Mouse (Mus musculus) adrenal gland, adult 18-20 months (tissue): ENCODE results near the gene Arhgap25. TPM values are rescaled to one million over a fixed set of nuclear protein-coding genes. Genes with fewer than 3 reads are reported as not detected.
"Not testable (repeated sequence)": the region's sequence is repeated elsewhere in the genome, so short reads cannot be mapped to it uniquely, and the experiment has no call there.

ENCODE experiments used
- DNase-seq, 2 experiments: peaks; one replicate each; pipeline ENCODE4 v3.0.0; 2021 to 2022; ENCODE audit warnings: low spot score in 2 of 2
- total RNA-seq, 2 experiments: library from RNA; stranded (reverse); gene quantifications; 1 replicate in 1 of 2; 2 replicates in 1 of 2; pipeline ENCODE4 v1.2.3; 2021

Arhgap25 gene
- total RNA-seq, 2 experiments from 2014 or later, result 2.9 to 5.0 TPM

DNA sequence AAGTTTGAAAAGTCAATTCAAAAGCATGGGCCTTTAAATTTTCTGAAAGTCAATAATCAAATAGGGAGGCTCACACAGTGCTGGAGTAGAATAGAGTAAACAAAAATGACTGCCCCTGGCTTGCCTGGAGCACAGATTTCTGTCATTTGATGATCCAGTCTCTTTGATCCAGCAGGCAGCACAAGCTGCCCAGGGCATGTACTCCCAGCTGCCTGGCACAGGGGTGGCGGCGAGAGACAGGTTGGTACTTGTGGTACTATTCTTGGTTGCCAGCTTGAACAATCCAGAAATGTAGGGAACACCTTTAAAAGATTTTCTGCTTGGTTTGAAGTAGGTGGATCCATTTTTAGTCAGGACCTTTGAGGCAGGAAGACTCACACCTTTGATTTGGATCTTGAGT is 23.3 kb downstream of the Arhgap25 start:
- no peak for DNase-seq

DNA sequence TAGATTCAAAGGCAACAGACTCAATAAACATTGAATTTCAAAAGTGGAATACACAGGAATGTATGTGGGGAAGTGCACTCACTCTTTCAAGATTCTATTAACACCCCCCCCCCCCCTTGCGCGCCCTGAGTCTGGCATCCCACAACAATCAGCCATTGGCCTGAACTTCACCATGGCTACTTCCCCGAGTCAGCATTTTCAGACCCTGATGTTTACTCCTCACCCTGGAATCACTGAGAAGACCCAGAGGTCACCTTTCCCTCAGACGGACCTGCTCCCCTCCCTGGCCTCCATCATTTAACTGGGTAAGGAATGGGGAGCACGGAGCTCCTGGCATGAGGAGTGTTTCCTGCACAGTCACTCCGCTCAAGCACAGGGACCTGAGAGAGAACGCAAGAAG is 28.2 kb downstream of the Arhgap25 start:
- no peak for DNase-seq

DNA sequence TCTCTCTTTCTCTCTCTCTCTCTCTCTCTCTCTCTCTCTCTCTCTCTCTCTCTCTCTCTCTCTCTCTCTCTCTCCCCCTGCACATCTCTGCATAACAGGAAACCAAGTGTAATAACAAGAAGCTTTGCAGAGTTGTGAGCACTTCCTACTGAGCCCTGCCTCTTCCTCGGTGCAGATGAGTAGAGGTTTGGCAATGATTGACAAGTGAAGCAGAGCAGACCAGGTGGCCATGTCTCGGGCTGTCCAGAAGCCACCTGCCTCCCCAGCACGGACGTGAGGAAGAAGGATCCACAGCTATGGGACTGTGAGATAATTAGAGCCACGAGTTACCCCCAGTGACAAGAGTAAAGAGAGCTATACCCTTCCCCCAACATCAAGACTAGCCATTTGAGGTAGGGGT is 29.1 kb downstream of the Arhgap25 start:
- no peak for DNase-seq

DNA sequence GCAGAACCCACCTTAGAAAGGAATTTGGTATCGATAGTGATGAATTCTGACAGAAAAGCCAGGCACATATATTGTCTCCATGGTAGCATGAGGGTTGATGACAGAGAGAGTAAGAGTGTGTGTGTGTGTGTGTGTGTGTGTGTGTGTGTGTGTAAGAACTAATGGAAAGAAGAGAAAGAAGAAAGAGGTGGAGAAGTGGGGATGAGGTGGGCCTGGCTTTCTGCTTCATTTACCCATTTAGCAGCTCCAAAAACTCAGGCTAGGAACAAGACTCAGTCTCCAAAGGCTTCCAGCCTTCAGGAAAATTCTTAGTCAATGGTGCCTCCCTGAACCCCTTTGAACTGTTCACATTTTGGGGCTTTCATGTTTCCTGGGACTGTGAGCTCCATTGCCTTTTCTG is 29.5 kb downstream of the Arhgap25 start:
- no peak for DNase-seq

DNA sequence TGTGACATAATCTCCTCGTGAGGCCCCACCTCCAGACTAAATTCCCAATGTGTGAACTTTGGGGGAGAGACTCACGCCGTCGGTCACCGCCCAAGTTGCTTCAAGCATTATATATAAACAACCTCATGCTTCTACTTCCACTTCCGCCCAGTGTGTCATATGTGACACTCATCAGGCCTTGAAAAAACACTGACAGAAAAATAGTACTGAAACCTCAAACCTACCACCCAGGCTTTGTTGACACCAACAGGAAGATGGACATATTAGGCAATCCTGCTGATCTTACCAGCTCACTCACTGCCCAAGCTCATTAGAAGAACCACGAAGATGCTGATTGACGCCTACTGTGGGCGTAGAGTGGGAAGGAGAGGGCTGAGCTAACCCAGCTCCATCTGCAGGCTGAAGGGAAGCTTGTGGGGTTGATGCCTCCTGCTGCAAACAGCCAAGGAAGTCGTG is 30.2 kb downstream of the Arhgap25 start:
- no peak for DNase-seq

DNA sequence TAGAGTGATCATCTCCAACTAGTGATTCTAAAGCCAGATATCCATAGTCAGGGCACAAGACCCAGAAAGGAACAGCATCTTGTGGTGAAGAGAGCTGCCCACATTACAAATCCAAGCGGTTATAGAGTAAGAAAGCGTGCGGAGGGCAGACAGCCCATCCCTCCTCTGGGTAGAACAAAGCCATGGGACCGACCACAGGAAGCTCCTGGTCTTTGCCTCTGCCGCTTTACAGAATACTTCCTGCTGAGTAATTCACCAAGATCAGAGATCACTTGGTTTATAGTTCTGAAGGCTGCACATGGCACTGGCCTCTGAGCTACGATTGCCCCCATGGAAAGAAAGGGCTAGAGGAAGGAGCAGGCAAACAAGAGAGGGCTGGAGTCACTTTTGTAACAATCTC is 30.6 kb downstream of the Arhgap25 start:
- DNase-seq, result no peak

DNA sequence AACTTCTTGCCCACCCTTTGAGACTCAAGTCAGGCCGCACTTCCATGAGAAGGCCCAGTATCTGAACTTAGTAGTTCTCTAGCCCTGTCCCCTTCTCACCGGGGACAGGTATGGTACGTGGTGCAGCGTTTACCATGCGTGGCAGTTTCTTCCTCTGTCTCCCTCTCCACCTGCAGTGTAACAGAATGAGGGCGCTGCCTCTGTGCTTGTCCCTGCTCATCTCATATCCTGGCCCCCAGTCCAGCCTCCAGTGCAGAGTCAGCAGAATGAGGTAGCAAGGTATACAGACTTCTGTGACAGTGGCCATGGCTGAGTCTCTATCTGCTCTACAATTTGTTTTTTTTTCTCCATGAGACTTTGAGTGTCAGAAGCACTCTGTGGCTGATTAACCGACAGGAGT is 32.4 kb downstream of the Arhgap25 start:
- no peak for DNase-seq

DNA sequence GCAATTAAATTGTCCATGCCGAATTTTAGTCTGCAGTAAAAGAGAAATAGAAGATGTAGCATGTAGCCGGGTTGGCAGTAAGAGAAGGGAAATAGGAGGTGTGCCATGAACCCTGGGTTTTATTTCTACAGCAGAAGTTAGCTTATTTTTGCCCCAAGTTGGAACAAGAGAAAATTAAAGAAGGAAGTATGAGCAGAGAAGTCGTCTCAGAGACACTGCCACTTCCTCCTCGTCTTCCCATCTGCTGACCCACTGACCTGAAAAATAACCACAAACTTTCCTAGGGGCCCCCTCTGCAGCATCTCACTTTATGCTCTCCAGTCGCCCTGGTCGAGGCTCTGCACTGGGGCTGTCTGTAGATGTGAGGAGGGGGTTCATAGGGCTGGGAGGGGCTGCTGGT is 33.3 kb downstream of the Arhgap25 start:
- DNase-seq, result no peak

DNA sequence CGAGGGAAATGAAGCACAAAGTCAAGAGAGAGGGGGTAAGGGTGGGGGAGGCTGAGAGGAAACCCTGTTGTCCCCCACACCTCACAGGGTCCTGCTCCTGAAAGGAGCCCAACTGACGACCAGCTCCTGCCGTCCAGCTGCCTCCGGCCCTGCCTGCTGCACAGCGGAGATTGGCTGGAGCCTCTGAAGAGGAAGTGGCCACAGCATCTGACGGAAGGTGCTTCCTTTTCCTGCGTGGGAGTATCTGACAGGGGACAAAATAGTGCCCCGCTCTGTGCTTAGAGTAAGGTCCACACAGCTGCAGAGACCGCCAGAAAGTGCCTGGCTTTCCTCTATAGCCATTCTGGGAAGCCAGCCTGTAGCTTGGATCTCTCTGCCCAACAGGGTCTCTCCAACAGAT is 36.9 kb downstream of the Arhgap25 start:
- peak in 1 of 2 experiments; percentile 46 for DNase-seq

DNA sequence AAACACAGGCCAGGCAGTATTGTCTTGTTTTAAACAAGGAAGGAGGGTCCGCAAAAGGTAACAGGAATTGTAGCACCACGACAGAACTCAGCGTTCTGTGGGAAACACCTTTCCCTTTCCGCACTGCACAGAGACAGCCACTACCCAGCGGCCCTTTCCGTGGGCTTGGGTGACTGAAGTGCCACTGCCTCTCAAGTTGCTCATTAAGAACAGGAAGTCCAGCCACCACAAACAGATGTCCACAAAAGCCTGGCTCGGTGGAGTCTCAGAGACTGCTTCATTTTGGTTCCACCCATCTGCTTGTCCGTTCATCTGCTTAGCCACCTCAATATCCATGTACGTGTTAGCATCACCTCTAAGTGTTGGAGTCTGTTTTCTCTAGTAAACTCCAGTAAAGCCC is 38.7 kb downstream of the Arhgap25 start:
- DNase-seq, result no peak

DNA sequence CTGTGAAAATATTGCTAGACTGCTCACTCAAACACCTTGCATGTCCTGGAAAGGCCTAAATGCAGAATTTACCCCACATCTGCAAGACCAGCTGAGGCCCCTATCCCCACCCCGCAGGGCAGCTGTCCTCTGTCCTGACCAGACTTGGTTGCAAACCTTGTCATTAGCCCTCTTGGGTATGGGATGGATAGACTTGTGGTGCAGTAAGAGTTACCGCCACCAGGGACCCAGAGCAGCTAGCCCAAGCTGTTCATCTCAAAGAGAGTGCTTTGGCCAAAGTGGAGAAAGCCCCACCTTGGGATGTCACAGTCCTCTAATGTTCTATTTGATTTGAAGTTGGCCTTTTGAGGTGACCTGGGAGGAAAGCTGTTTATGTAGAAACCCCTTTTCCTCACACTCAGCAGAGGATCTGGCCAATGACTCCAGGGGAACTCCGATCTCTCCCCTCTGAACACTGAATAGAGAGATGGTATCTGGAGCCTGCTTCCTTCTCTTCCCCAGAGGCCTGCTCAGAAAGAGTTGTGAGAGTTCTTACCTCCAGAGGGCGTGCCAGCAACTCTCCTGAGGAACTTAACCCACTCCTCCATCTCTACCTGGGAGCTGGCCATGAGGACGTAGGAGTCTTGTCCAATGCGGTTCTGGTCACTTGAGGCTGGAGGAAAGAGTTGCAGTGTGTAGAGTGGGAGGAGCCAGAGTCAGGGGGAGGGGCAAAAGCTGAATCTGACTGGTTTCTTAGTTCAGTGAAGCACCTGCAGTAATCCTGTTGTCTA is 45.2 kb downstream of the Arhgap25 start:
- DNase-seq, result no peak

DNA sequence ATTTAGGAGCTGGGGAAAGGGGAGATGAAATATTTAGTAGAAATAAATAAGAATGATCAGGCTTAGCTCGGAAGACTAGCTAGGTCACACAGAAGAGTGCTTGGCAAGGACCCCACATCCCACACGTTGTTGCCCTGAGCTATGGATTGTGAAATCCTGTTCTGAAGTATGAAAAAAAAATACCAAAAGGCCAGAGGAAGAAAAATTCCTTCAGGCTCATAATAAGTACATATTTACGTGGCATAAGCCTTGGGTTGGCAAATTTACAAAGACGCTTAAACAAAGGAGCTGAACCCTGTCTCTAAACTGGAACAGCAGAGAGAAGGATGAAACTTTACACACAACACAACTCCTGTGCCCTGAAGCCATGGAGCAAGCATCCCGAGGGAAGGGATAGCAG is 48.3 kb downstream of the Arhgap25 start:
- DNase-seq, result no peak

DNA sequence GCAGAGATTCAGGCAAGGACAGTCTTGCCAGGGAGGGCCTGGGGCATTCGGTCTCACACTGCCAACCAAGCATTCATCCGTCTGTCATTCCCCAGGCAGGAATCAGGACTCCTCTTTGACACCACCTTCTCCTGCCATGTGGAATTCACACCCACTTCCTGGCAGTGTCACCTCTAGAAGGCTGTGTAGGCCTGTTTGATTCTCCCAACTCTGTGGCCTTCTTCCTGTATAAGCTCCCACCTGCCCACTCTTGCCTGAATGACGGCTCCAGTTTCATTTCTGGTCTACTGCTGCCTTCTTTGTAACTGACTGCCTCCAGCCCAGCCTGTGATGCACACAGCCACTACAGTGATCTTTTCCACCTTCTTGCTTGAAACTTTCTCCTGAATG is 49.2 kb downstream of the Arhgap25 start:
- no peak for DNase-seq

DNA sequence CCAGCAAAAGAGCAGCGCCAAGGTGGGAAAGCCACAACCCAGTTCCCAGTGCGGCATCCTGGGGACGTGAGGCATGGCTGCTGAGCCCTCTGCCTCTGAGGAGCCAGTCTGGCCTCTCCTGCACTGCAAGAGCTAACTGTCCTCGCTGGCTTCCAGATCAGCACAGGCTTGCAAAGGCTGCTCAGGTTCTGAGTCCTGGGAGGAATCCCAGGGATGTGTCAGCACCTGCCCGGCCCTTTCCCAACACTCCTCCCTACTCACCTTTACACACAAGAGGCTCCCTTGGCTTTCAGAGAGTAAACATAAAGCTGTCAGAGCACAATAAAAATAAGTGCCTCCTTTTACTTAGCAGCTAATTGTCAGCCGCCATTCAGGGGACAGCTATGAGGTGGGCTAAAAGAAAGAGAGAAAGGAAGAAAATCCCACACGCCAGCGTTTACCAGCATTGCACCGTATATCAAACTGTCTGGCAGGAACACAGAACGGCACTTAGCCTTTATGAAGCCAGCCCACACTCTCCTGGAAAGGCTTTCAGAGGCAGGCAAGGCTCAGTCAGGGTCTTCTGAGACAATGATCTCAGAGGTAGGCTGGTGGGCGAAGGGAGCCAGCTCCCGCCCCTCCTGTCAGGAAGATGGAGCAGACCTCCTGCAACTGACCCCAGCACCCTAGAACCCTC is 49.7 kb downstream of the Arhgap25 start:
- DNase-seq, result no peak

DNA sequence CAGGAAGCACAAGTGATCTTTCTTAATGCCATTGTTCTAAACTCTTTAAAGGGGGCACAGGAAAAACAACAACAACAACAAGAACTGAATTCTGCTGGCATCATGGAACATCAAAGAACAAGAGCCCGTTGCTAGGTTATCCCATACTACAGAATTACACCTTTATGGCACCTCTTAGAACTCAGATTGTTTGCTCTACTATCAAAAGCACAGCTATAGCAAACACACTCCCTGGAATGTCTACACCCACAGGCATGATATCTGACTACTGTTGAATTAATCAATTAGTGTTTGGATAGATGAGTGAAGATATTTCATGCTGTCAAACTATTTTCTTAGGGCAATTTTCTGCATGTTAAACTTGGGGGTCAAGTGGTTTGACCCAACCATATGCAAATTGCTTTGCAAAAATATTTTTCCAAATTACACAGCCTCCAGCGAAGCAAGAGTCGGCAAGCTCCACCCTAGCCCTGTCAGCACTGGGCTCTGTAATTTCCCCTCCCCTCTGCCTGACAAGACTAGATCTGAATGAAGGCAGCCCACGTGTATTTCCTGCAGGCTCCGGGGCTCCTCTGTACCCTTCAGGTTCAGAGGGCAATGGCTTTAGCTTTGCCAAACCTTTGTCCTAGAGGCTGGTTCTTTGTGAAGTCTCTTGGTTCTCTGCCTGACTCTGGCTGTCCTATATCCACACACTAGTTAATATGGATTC is 53.6 kb downstream of the Arhgap25 start:
- no peak for DNase-seq

DNA sequence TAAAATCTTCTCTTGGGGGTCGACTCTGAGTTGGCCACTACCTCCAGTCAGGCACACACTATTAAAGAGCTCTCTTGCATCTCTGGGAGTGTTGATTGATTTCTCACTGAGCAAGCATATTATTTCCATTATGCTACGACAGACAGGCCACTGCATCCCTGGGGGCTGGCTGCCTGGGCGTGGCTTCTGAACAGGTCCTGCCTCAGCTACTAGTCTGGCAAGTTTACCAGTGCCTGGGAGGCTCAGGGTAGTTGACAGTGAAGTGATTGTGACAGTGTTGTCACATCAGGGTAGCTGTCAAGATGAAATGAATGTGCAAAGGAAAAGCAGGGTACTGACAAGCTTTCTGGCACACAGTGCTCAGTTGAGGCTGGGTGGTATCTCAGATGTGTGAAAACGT is 54.2 kb downstream of the Arhgap25 start:
- no peak for DNase-seq

DNA sequence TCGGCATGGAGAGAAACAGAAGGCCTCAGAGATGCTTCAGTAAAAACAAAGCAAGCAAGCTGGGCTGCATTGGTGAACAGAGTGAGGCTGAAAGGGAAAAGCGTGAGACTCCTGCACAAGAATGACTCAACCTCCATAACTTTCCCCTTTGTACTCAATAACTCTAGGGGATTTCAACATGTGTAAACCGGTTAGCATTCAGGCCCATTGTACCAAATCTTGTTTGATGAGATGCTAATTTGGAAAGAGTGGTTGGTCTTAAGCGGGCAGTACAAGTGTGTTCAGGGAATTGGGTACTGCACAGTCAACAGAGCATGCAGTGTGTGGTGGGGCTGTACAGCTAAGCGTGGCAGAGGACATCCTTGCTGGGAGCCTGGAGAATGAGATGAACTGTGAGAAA is 57.8 kb downstream of the Arhgap25 start:
- no peak for DNase-seq

DNA sequence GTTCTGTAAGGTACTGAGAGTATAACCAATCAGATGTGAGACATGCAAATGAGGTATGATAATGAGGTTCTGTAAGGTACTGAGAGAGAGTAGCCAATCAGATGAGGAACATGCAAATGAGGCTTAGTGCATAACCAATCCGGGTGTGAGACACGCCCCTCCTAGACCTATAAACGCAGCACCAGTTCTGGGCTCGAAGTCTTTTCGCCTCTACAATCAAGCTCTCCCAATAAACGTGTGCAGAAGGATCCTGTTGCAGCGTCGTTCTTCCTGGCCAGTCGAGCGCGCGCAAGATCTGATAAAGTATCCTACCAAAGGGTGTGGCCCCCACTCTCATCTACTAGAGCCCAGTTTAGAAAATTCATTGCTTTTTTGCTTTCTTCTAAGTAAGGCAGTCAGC is 63.0 kb downstream of the Arhgap25 start:
- not testable (repeated sequence) for DNase-seq

DNA sequence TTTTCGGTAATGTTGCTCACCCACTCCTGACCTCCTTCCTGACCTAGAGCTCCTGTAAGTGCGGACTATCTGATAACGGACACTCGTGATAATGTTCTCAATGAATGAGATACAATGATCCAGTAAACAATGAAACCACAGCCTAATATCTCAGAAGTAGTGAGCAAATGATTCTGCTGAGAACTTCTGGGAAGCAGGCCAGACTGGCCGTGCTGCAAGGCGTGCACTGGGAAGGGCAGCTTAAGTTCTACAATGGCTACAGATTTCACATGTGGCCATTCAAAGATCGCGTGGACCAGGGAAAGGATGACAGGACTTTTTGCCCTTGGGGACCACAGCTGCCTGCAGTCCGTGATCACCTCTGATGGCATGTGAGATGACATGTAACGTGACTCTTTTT is 64.7 kb downstream of the Arhgap25 start:
- DNase-seq, result no peak

DNA sequence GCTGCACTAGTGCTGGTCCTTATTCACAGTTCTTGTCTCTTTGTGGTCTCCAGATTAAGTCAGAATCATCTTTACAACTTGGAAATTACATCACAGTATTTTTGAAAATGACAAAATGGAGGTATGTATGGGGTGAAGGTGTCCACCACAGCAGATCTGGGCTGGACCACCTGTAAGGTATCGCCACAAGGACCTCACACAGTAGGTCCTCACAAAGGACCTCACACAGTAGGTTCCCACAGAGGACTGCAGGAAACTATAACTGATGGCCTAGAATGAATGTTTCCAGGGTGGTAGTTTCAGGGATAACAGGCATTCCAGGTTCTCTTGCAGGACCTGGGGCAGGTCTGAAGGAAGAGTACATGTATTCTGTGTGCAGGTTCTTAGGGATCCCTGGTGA is 65.7 kb downstream of the Arhgap25 start:
- DNase-seq, result no peak

DNA sequence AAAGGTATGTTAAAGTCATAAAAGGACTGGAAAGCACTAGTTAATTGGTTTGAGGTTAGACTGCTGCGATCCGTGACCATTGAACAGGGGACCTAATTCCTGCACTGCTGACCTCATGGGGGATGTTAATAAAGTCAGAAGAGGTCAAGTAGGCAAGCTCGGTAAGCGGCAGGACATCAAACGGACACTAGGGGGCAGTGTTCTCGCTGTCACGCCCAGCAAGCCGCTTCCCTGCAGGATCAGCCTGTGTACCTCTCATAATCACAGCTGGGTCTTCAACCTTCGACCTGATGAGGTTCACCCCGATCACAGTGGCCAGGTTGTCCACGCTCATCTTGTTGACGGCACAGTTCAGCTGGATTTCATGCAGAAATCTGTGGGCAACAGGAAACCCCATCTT is 66.8 kb downstream of the Arhgap25 start:
- peak; percentile 65 for DNase-seq

DNA sequence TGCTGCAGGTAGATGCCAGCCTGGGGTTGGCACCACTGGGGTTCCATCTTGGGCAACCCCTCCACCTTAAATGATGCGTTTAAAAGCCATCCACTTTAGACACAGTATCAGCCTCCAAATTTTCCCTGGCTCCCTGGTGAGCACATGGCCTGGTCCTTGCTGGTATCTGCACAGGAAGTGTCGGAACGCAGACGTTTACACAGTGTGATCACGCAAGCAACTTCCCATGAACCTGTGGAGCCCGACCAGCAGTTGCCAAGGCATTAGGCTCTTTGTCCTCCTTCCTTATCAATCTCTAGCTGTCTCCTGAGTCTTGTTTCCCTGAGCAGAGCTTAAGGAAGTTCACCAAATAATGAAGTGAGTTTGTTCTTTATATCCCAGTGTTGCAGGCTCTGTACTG is 77.6 kb downstream of the Arhgap25 start:
- DNase-seq, result no peak
